Mouse (Mus musculus): ENCODE measurements around the gene Leprot. TPM values are rescaled to one million over a fixed set of nuclear protein-coding genes. Genes with fewer than 3 reads are reported as not detected.

Gene Leprot
- total RNA-seq (2018; cell fraction: chromatin; rRNA removed), result 10 to 100 TPM in 13 of 26 experiments, 1 to 10 TPM in 13; 3.1 to 32.2 (median 10.6) TPM
- total RNA-seq (2018; cell fraction: cytosol; rRNA removed), result 100 to 1,000 TPM in 11 of 26 experiments, 10 to 100 TPM in 15; 76.2 to 129 (median 96.9) TPM
- total RNA-seq (2018; cell fraction: nucleus; rRNA removed), result 10 to 100 TPM; 21.3 to 94.7 (median 63.1) TPM
- 83.0 to 128 TPM (median 109 TPM) in 3 replicates for polyA plus RNA-seq (2018)

- H3K4me3 ChIP-seq (ENCODE audit: inconsistent target), result peak within 1 kb of the TSS; percentile 88
- H3K27ac ChIP-seq, result peak within 1 kb of the TSS; percentile 80
- peaks cover 46% of the 10 kb centered on the region for H3K79me2 ChIP-seq (ENCODE audit: inconsistent target)
- under 1% methylated on average over 39 of the region's 39 CpGs for WGBS (ENCODE audit: missing documents)
- no peaks in the 10 kb centered on the region for H3K36me3 ChIP-seq (ENCODE audit: inconsistent target)
Observed at GRCm38 (mm10) chr4:101647196-101647905, at the start of gene Leprot. Gene Leprot, plus strand, starts transcription at chr4:101647718.

- Histone ChIP-seq H3K36me3 (ENCODE audit: inconsistent target) (no peaks in the 10 kb centered on the region), H3K79me2 (ENCODE audit: inconsistent target) (no peaks in the 10 kb centered on the region), H3K4me3 (ENCODE audit: inconsistent target) (no peak overlapping the region), H3K27ac (no peak overlapping the region)
Observed at GRCm38 (mm10) chr4:101601758-101602157, 45.8 kb upstream of the Leprot start.

- H3K36me3 ChIP-seq (ENCODE audit: inconsistent target), result no peaks in the 10 kb centered on the region
- no peak overlapping the region for H3K4me3 ChIP-seq (ENCODE audit: inconsistent target)
- H3K27ac ChIP-seq, result no peak overlapping the region
- no peaks in the 10 kb centered on the region for H3K79me2 ChIP-seq (ENCODE audit: inconsistent target)
- 90% methylated on average over 3 of the region's 3 CpGs for WGBS (ENCODE audit: missing documents)
Observed at GRCm38 (mm10) chr4:101603635-101604034, 43.9 kb upstream of the Leprot start.

- Histone ChIP-seq H3K36me3 (ENCODE audit: inconsistent target) (no peaks in the 10 kb centered on the region), H3K27ac (no peak overlapping the region), H3K79me2 (ENCODE audit: inconsistent target) (no peaks in the 10 kb centered on the region), H3K4me3 (ENCODE audit: inconsistent target) (no peak overlapping the region)
- WGBS (ENCODE audit: missing documents), result 91% methylated on average over 5 of the region's 5 CpGs
Observed at GRCm38 (mm10) chr4:101616520-101616919, 31.0 kb upstream of the Leprot start.

- no peak overlapping the region for H3K27ac ChIP-seq
- H3K4me3 ChIP-seq (ENCODE audit: inconsistent target), result no peak overlapping the region
- H3K36me3 ChIP-seq (ENCODE audit: inconsistent target), result no peaks in the 10 kb centered on the region
- no peaks in the 10 kb centered on the region for H3K79me2 ChIP-seq (ENCODE audit: inconsistent target)
- 81% methylated on average over 2 of the region's 2 CpGs for WGBS (ENCODE audit: missing documents)
Observed at GRCm38 (mm10) chr4:101617742-101618141, 29.8 kb upstream of the Leprot start.

GRCm38 (mm10) chr4:101620206-101620605, 27.3 kb upstream of the Leprot start:
- H3K36me3 ChIP-seq (ENCODE audit: inconsistent target), result no peaks in the 10 kb centered on the region
- no peak overlapping the region for H3K4me3 ChIP-seq (ENCODE audit: inconsistent target)
- H3K27ac ChIP-seq, result no peak overlapping the region
- WGBS (ENCODE audit: missing documents), result 89% methylated on average over 2 of the region's 2 CpGs
- no peaks in the 10 kb centered on the region for H3K79me2 ChIP-seq (ENCODE audit: inconsistent target)

GRCm38 (mm10) chr4:101621241-101621640, 26.3 kb upstream of the Leprot start:
- no peak overlapping the region for H3K27ac ChIP-seq
- 95% methylated on average over 5 of the region's 5 CpGs for WGBS (ENCODE audit: missing documents)
- H3K4me3 ChIP-seq (ENCODE audit: inconsistent target), result no peak overlapping the region
- no peaks in the 10 kb centered on the region for H3K36me3 ChIP-seq (ENCODE audit: inconsistent target)
- no peaks in the 10 kb centered on the region for H3K79me2 ChIP-seq (ENCODE audit: inconsistent target)

DNA sequence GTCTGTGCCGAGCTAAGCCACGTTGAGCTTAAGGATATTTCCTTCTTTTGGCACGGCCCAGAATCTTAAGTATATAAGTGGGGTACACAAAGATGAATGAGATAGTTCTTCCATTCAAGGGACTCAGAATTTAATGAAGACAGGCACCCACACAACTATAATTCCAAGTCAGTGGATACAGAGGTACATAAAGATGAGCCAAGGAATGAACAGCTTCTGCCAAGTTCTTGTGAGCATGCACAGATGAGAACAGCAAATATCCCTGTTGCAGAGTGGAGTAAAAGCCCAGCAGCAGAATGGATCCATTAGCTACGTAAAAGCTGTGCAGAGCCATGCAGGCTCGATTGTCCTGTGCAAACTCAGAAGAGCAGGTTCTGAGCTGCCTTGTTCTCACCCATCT, 22.2 kb upstream of the Leprot start:
- Histone ChIP-seq H3K79me2 (ENCODE audit: inconsistent target) (no peaks in the 10 kb centered on the region), H3K27ac (no peak overlapping the region), H3K36me3 (ENCODE audit: inconsistent target) (no peaks in the 10 kb centered on the region), H3K4me3 (ENCODE audit: inconsistent target) (no peak overlapping the region)
- 88% methylated on average over 3 of the region's 5 CpGs for WGBS (ENCODE audit: missing documents)

- WGBS (ENCODE audit: missing documents), result 95% methylated on average over 2 of the region's 2 CpGs
- Histone ChIP-seq H3K36me3 (ENCODE audit: inconsistent target) (no peaks in the 10 kb centered on the region), H3K79me2 (ENCODE audit: inconsistent target) (no peaks in the 10 kb centered on the region), H3K4me3 (ENCODE audit: inconsistent target) (no peak overlapping the region), H3K27ac (no peak overlapping the region)
Observed at GRCm38 (mm10) chr4:101635596-101635995, 11.9 kb upstream of the Leprot start.

DNA sequence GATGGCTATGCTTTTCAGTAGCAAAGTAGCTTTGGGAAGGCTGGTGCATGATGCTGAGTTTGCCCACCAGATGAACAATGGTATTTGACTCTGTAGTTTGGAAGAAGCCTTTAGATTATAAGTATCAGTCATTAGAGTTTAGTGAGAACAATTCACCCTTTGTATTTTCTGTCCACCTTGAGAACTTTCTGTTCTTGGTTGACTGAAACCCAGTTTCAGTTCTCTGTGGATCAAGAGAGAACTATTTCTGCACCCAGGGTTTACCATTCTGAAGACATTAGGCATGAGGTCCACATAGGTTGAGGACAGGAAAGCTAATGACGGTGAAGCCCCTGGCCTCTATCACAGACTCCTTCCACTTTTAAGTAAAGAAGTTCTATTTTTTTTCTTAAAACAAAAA, 10.0 kb upstream of the Leprot start:
- Histone ChIP-seq H3K36me3 (ENCODE audit: inconsistent target) (no peaks in the 10 kb centered on the region), H3K4me3 (ENCODE audit: inconsistent target) (no peak overlapping the region), H3K79me2 (ENCODE audit: inconsistent target) (no peaks in the 10 kb centered on the region), H3K27ac (no peak overlapping the region)
- 100% methylated on average over 1 of the region's 1 CpGs for WGBS (ENCODE audit: missing documents)

DNA sequence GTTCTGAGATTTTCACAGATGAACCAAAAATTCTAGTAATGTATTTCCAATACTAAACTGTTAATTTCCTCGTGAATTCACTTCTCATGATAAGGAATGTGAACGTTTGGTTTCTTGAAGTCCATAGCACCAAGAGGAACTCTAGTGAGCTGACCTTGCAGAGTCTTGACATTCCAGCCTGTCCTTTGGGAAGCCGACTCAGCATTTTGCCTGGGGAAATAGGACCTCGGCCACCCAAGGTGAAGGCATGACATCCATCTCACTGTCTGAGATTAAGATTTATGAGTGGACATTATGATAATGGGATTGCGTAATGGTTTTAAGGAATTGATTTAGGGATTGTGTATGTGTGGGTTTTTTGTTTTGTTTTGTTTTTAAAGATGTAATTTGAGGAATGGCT, 6.9 kb upstream of the Leprot start:
- WGBS (ENCODE audit: missing documents), result 93% methylated on average over 5 of the region's 5 CpGs
- Histone ChIP-seq H3K36me3 (ENCODE audit: inconsistent target) (no peaks in the 10 kb centered on the region), H3K4me3 (ENCODE audit: inconsistent target) (no peak overlapping the region), H3K79me2 (ENCODE audit: inconsistent target) (no peaks in the 10 kb centered on the region), H3K27ac (no peak overlapping the region)

GRCm38 (mm10) chr4:101642708-101643107, 4.8 kb upstream of the Leprot start:
- no peaks in the 10 kb centered on the region for H3K79me2 ChIP-seq (ENCODE audit: inconsistent target)
- H3K4me3 ChIP-seq (ENCODE audit: inconsistent target), result no peak overlapping the region
- H3K27ac ChIP-seq, result no peak overlapping the region
- no peaks in the 10 kb centered on the region for H3K36me3 ChIP-seq (ENCODE audit: inconsistent target)
- 94% methylated on average over 6 of the region's 6 CpGs for WGBS (ENCODE audit: missing documents)

- peaks cover 5% of the 10 kb centered on the region for H3K79me2 ChIP-seq (ENCODE audit: inconsistent target)
- H3K27ac ChIP-seq, result no peak overlapping the region
- H3K4me3 ChIP-seq (ENCODE audit: inconsistent target), result no peak overlapping the region
- WGBS (ENCODE audit: missing documents), result 85% methylated on average over 4 of the region's 4 CpGs
- no peaks in the 10 kb centered on the region for H3K36me3 ChIP-seq (ENCODE audit: inconsistent target)
Observed at GRCm38 (mm10) chr4:101643216-101643615, 4.3 kb upstream of the Leprot start.

GRCm38 (mm10) chr4:101646857-101647195, 692 bp upstream of the Leprot start:
- Histone ChIP-seq H3K79me2 (ENCODE audit: inconsistent target) (peaks cover 41% of the 10 kb centered on the region), H3K36me3 (ENCODE audit: inconsistent target) (no peaks in the 10 kb centered on the region), H3K27ac (peak overlapping the region; percentile 80), H3K4me3 (ENCODE audit: inconsistent target) (peak overlapping the region; percentile 88)
- WGBS (ENCODE audit: missing documents), result 0% methylated on average over 8 of the region's 8 CpGs

- WGBS (ENCODE audit: missing documents), result under 1% methylated on average over 20 of the region's 20 CpGs
Observed at GRCm38 (mm10) chr4:101647976-101648642, 591 bp downstream of the Leprot start.

More at GRCm38 (mm10) chr4:101647976-101648642, 591 bp downstream of the Leprot start:
- Histone ChIP-seq H3K27ac (peak overlapping the region; percentile 80), H3K4me3 (ENCODE audit: inconsistent target) (peak overlapping the region; percentile 88), H3K36me3 (ENCODE audit: inconsistent target) (no peaks in the 10 kb centered on the region), H3K79me2 (ENCODE audit: inconsistent target) (peaks cover 53% of the 10 kb centered on the region)

Data from macrophage (primary cell).